Mouse (Mus musculus): ENCODE data around the gene Sorl1. TPM values are rescaled to one million over a fixed set of nuclear protein-coding genes. Genes with fewer than 3 reads are reported as not detected.

Sorl1 gene
- total RNA-seq, 2 experiments from 2014 or later, result 187 to 196 TPM

GRCm38 (mm10) chr9:42123204-42123603, 893 bp downstream of the Sorl1 start:
- no peak for DNase-seq (ENCODE audit: extremely low spot score in 1 of 2, low spot score in 1 of 2)

- no peak for DNase-seq (ENCODE audit: extremely low spot score in 1 of 2, low spot score in 1 of 2)
These were observed 1.7 kb downstream of the Sorl1 start for GRCm38 (mm10) chr9:42122441-42122840.

GRCm38 (mm10) chr9:42121631-42122354, 2.3 kb downstream of the Sorl1 start:
- no peak for DNase-seq (ENCODE audit: extremely low spot score in 1 of 2, low spot score in 1 of 2)

- DNase-seq (ENCODE audit: extremely low spot score in 1 of 2, low spot score in 1 of 2), result no peak
These were observed 7.6 kb downstream of the Sorl1 start for GRCm38 (mm10) chr9:42116418-42117056.

- DNase-seq (ENCODE audit: extremely low spot score in 1 of 2, low spot score in 1 of 2), result no peak
These were observed 9.0 kb downstream of the Sorl1 start for GRCm38 (mm10) chr9:42115078-42115477.

- DNase-seq (ENCODE audit: extremely low spot score in 1 of 2, low spot score in 1 of 2), result no peak
These were observed 10.8 kb downstream of the Sorl1 start for GRCm38 (mm10) chr9:42113316-42113715.

GRCm38 (mm10) chr9:42112691-42113090, 11.4 kb downstream of the Sorl1 start:
- DNase-seq (ENCODE audit: extremely low spot score in 1 of 2, low spot score in 1 of 2), result no peak

- no peak for DNase-seq (ENCODE audit: extremely low spot score in 1 of 2, low spot score in 1 of 2)
These were observed 12.8 kb downstream of the Sorl1 start for GRCm38 (mm10) chr9:42111256-42111655.

GRCm38 (mm10) chr9:42109837-42110451, 14.2 kb downstream of the Sorl1 start:
- DNase-seq (ENCODE audit: extremely low spot score in 1 of 2, low spot score in 1 of 2), result peak in 1 of 2 experiments; percentile 33

- no peak for DNase-seq (ENCODE audit: extremely low spot score in 1 of 2, low spot score in 1 of 2)
These were observed 15.0 kb downstream of the Sorl1 start for GRCm38 (mm10) chr9:42109131-42109530.

GRCm38 (mm10) chr9:42108369-42108951, 15.6 kb downstream of the Sorl1 start:
- no peak for DNase-seq (ENCODE audit: extremely low spot score in 1 of 2, low spot score in 1 of 2)

GRCm38 (mm10) chr9:42107062-42107461, 17.0 kb downstream of the Sorl1 start:
- DNase-seq (ENCODE audit: extremely low spot score in 1 of 2, low spot score in 1 of 2), result no peak

- DNase-seq (ENCODE audit: extremely low spot score in 1 of 2, low spot score in 1 of 2), result no peak
These were observed 17.8 kb downstream of the Sorl1 start for GRCm38 (mm10) chr9:42106305-42106704.

GRCm38 (mm10) chr9:42103546-42103945, 20.6 kb downstream of the Sorl1 start:
- no peak for DNase-seq (ENCODE audit: extremely low spot score in 1 of 2, low spot score in 1 of 2)

- no peak for DNase-seq (ENCODE audit: extremely low spot score in 1 of 2, low spot score in 1 of 2)
These were observed 22.1 kb downstream of the Sorl1 start for GRCm38 (mm10) chr9:42102013-42102412.

- no peak for DNase-seq (ENCODE audit: extremely low spot score in 1 of 2, low spot score in 1 of 2)
These were observed 22.8 kb downstream of the Sorl1 start for GRCm38 (mm10) chr9:42101266-42101665.

- no peak for DNase-seq (ENCODE audit: extremely low spot score in 1 of 2, low spot score in 1 of 2)
These were observed 23.4 kb downstream of the Sorl1 start for GRCm38 (mm10) chr9:42100618-42101210.

- no peak for DNase-seq (ENCODE audit: extremely low spot score in 1 of 2, low spot score in 1 of 2)
These were observed 25.5 kb downstream of the Sorl1 start for GRCm38 (mm10) chr9:42098474-42099121.

- no peak for DNase-seq (ENCODE audit: extremely low spot score in 1 of 2, low spot score in 1 of 2)
These were observed 26.2 kb downstream of the Sorl1 start for GRCm38 (mm10) chr9:42097731-42098473.
